Mouse (Mus musculus) left cerebral cortex, postnatal 10 days (tissue): ENCODE results near the gene Srp72. TPM values are rescaled to one million over a fixed set of nuclear protein-coding genes. Genes with fewer than 3 reads are reported as not detected.
A peak's percentile ranks its signal among the peaks of the same experiment; 100 is the strongest.

Experiments
- DNase-seq, 2 experiments: peaks; one replicate each; pipeline ENCODE4 v3.0.0; 2021 to 2022; ENCODE audit warnings: low spot score in 2 of 2, mixed read lengths in 1 of 2; ENCODE audit errors: extremely low spot score in 1 of 2
- intact Hi-C: fragments of 180-260 bp; cut with DNase I; formaldehyde crosslinking; loops from one replicate; pipeline ENCODE4 v1.15.1; 2025
- total RNA-seq, 2 experiments: library from RNA; stranded (reverse); gene quantifications; 2 replicates each; pipeline ENCODE4 v1.2.3; 2021

Srp72 gene
- total RNA-seq = 100 to 1,000 TPM; 121 to 126 TPM

DNA sequence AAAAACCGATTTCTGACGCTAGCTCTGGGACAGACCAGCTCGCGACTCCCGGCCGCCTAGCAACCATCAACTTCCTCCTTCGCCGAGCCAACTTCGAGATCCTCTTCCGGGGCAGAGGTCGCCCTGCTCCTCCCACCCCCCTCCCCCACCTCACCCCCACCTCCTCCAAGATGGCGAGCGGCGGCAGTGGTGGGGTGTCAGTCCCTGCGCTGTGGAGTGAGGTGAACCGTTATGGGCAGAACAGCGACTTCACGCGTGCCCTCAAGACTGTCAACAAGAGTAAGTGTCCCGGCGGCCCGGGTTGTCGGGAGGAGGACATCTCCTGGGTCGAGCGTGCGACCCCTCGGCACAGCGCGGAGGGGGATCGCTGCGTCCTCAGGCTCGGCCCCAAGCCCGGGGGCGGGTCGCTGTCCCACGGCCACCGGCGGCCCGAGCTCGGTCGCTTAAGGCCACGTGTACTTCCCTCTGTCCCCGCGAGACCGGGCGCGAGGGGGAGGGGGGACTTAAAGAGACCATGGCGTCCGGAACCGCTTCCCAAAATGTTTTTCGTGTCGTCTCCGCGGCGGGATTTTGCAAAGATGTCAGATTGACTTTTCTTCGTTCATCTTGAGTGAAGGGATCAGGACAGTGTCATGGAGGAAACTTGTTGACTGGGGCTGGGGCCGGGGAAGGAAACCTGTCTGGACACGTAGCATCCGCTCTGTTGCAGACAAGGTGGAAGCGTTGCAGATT lies at the start of gene Srp72:
TSS of gene Srp72 (plus strand) at position 130 of the 732 bp plus-strand sequence.
- DNase-seq = peak; percentile 86 to 92
- intact Hi-C loops = no loop called here

DNA sequence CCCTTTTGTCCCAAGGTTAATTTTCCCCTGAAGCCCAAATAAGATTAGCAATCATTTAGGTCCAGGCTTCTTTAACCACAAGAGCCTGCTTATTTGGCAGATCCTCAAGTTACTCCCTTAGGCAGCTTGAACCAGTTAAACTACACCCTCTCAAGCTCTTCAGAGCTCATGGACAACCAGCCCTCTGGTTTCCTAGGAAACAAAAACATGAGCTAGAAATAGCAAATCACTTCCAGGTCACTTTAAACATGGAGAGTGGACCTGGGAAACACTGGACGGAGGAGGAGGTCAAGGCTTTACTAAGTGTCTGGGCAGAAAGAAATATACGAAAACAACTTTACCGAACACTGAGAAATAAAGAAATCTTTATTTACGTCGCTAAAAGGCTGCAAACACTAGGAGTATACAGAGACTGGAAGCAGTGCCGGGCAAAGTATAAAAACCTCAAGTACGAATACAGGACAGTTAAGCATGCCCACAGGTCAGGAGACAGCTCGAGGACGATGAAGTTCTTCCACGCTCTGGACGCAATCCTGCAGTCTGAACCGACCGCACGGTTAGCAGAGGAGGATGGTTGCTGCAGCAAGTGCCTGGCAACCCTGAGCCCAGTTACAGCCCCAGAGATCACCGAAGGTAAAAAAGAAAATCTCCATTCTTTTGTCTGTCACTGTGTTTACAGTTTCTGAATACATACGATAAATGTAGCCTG lies 46.2 kb upstream of the Srp72 start:
- DNase-seq = no peak

DNA sequence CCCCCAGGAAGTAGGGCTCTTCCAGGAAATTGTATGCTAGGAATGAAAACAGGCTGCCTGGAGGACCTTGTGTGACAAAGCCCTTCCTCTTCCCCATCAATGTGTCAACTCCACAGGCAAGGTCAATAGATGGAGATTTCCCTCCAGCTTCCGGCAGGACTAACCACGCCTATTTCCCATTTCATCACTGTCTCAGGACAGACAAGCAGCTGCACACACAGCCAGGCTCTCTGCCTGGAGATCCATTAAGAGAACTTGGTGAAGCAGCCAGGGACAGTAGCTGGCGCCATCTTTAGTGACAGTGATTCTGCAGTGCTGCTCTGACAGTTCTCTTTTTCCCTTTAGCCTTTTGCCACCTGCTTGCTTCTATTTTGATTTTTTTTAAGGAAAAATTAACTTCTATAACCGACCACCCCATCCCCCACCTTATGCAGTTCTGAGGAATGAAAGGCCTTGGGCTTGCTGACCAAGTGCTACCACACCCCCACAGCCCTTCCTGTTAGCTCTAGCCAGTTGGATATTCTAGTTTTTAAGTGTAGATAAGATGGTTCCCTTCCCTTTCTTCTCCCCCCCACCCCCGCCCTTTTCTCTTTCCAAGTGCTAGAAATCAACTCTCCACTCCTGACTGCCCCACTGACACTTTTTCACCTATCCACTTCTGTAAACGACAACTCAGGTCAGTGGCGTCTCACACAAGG lies 45.2 kb upstream of the Srp72 start:
- intact Hi-C loops = no loop called here

More for the DNA sequence above, 46.2 kb upstream of the Srp72 start:
- intact Hi-C loops = no loop called here

DNA sequence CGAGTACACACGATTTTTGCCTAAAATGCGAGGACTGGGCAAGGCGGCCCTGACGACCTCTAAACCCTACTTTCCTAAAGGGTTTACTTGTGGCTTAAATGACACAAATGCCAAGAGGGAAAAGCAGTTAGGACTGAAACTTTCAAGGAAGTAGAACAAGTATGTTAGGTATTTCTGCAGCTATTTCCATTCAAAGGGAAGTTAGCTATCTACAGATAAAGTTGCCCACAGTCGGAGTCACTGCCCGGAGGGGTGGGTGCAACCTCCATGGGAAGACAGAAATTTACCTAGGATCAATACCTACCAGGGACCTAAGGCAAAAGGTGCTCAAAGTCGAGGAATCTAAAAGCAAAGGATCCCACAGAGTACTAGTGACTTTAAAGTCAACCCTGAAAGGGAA lies 34.8 kb upstream of the Srp72 start:
- intact Hi-C loops = no loop called here
- DNase-seq = no peak

More for the DNA sequence above, 45.2 kb upstream of the Srp72 start:
- DNase-seq = no peak

DNA sequence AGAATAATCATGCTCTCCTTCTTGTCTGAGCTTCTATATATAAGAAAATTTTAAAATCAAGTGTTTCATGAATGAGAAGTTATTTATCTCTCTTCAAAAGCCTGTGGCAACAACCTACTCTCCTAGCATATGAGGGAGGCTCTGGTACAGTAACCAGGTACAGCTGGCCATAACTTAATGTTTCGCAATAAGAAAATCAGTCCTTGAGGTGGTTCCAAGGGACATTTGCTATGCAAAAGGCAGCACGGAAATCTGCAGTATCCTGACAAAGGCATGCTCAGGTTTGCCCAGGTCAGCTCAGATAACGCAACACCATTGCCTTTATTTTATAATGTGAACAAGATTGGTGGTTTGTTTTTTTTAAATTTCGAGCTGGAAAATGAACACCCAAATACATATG lies 32.5 kb upstream of the Srp72 start:
- no peak for DNase-seq
- intact Hi-C loops = no loop called here

DNA sequence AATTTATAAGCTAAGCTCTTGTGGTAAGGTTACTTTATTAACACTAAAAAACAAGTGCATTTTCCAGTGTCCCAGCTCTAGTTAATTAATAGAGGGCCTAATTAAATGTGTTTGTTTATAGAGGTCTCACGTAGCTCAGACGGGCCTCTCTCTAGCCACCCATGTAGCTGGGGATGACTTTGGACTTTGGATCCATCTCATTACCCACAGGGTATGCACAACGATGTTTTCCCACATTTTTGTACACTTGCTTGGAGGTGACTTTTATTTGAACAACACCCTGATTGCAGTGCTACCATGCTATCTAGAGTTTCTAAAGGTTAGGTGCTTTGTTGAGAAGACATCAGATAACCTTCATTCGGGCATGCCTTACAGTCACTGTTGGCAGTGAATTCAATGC lies 32.0 kb upstream of the Srp72 start:
- intact Hi-C loops = no loop called here

DNA sequence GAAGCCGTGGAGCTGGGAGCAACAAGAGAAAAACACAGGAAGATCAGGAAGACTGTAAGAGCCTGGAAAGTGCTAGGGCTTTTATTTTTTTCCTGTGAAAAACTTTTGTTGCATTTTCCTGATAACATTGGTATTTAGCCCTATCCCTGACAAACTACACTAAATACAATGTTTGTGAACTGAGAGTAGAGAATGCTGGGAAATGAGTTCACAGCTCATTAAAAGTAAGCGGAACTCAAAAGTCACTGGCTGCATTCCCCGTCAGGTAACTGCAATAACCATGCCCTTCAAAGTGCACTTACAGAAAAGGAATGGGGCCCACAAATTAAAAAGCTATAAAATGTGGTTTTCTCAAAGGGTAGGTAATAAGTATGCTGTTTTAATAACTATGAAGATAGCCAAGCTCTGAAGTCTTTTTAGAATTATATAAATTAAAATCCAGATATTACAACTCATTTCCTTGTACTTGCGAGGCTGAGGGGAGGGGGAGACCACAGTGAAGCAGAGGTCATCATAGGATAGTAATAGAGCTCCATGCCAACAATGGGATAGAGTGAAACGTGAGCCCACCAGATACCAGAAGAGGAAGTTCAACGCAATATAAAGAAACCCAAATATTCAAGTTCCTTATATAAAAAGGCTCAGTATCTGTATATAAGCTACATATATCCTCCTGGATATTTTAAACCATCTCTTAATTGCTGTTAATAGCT lies 29.4 kb upstream of the Srp72 start:
- intact Hi-C loops = no loop called here
- DNase-seq = no peak

More for the DNA sequence above, 32.0 kb upstream of the Srp72 start:
- no peak for DNase-seq

DNA sequence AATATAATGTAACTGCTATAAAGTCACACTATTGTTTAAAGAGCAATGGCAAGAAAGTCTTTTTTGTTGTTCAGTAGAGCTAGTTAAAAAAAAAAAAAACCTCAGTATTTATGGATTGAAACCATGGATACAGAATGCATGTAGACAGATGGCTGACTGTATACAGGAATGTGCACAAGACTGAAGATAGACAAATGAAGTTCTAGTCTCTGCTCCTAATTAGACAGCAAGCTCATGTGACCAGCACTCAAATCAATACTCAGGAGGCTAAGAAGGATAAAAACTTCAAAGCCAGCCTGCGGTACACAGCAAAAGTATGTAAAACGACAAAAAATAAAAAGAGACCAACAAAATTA lies 28.8 kb upstream of the Srp72 start:
- no peak for DNase-seq
- intact Hi-C loops = no loop called here

DNA sequence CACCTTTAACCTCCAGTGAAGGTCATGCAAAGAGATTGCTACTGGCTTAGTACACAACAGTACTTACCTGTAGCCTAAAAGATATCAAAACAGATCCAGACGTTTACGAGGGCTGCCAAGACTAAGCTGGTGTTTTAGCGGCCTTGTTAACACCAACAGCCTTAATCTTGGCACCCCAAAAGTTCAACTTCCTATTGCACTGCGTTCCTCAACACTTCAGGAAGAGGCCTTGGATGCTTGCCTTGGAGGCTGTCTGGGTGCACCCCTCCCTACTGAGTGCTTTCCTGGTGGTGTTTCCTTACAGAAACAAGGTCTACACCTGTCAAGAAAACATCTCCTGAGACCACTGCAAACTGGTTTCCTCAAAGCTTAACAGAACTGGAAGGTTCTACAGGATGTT lies 27.3 kb upstream of the Srp72 start:
- intact Hi-C loops = no loop called here
- DNase-seq = no peak

DNA sequence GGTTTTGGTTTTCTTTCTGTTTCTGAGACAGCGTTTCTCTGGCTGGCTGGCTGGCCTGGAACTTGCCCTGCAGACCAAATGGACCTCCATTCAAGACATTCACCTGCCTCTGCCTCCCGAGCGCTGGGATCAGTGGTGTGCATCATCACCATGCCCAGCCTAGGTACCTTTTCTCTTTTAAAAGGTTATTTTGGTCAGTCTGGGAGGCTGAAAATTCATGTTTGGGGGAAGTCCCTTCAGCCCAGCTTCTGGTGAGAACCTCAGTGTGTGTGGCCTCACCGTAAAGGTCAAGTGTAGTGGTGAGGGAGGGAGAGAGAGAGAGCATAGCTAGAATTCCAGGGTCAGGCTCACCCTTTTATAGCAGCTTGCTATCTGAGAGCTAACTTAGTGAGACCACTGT lies 26.7 kb upstream of the Srp72 start:
- intact Hi-C loops = no loop called here
- DNase-seq = no peak

DNA sequence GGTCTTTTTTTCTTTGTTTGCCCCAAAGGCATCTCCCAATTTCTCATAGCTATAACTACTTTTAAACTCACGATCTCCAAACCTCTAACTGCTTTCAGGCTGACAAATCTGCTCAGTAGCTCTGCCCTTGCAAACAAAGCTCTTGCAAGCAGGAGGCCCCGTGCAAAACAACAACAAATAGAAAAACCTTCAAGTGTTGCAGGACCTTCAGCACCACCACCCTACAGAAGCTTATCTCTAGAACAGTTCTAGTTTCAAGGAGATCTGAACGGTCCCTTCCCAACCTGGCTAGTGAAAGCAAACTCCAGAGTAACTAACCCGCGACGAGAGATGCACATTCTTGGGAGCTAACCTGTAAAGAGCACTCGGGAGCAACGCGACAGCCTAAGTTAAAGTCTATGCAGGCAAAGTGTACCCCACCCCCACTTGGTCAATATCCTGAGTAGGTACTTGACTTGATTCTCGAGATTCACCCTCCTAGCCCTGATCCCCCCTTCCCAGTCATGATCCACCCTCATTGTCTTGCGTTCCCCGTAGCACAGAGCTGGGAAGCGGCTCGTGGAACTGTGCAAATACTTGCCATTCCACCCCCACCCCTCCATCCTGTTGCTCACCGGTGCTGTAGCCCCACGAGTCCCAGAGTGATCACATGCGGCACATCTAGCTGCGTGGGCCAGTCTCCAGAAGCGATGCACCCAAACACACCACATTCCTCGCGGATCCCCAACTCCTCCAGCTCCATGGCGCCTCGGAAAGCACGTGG lies 24.0 kb upstream of the Srp72 start:
- intact Hi-C loops = loop anchor here (2.0 kb wide), 1 partner anchor 42 kb away; no protein-coding TSS in a partner anchor
- peak in 1 of 2 experiments; percentile 27 for DNase-seq

DNA sequence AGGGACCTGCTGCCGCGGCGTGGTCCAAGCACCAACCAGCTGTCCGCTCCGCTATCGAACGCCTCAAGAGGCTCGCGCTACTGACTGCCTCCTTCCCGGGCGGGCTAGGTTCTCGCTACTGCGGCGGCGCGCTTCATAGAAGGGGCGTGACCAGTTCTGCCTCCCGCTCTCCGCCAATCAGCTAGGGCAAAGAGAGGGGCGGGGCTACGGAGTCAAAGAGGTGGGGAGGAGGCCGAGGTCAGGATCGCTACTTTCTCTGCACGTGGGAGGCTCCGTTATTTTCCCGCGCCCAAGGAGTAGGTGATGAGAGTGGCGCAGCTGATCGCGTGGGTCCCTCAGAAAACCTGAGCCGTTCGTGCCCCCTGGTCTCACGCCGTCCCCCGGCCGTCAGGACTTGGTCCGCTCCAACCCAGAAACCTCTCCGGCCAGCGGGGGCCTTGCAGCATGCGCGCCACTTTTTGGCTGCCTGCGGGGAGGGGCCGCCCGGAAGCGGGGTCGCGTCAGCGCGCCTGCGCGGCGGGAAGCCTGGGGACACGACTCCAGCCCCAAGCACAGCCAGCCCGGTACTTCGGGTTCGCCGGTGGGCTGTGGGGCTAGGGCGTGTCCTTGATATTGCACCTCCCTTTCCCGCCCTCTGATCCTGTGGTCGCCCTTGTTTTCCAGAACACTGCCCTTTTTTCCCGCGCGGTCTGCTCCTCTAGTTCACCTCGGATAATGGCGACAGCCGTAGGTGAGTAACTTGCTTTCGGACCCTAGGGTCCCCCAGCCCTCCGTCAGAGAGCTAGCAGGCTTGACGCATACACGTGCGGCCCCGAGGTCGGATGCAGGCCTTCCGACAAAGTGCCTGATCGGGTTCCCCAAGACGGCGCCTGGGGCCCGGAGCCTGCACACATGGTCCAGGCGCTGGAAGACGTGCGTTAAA lies 23.1 kb upstream of the Srp72 start, which contains the start of the genes Paics and Ppat:
TSS of gene Paics (plus strand) at position 202 of the 922 bp plus-strand sequence.
TSS of gene Ppat (minus strand) at position 473 of the 922 bp plus-strand sequence.
- intact Hi-C loops = loop anchor here (2.0 kb wide), 1 partner anchor 43 kb away; no protein-coding TSS in a partner anchor
- peak; percentile 96 to 100 for DNase-seq

DNA sequence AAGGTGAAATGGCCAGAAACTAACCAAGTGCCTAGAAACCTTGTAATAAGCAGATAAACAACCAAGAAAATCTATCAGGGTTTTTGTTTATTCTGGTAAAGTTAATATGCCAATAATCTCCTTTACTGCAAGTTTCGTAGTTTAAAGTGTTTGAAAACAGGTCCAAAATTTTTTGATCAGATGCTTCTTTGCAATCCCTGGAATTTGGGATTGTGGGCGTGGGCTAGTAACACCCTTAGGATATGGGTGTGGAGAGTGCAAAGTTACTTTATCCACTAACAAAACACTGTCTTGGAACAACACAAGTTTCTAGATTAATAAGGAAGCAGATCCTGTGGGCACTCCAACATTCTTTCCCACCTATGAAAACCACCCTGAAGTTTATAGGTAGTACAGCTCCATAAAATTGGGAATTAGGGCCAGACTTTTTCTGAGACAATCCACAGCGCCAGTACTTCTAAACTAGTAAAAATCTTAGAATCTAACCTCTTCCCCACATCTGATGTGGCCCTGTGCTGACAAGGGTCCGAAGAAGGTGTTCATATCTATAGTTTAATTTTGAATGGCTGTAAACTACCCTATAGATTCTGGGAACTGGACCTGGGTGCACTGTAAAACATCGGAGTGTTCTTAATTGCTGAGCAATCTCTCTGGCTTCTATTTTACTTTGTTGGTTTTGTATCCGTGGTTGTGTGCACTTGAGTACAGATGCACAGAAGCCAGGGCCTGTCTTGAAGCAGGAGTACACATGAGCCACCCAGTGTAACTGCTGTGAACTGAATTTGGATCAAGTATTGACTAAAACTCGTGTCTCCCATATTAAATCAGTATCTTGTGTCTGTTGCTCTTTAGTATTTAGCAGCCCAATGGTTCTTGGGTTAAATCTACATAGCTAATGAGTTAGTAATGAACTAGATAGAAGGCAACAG lies 22.1 kb upstream of the Srp72 start:
- intact Hi-C loops = no loop called here

DNA sequence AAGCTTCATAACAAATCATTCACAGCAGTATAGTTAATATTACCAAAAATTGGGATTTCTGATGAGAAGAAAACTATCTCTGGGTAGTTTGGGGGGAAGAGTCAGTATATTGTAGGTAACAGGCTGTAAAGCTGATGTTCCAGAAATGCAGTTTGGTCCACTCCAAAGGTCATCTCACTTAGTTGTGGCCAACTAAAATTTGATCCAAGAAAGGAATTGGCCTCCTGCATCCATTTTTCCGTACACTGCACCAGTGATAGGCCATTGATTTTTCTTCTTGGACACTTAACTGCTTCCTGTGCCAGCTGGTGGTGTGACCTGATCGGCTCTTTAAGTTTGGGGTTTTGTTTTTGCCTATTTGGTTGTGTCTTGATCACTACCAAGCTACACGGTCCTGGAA lies 20.7 kb upstream of the Srp72 start:
- intact Hi-C loops = no loop called here
- DNase-seq = no peak

More for the DNA sequence above, 22.1 kb upstream of the Srp72 start:
- DNase-seq = no peak

DNA sequence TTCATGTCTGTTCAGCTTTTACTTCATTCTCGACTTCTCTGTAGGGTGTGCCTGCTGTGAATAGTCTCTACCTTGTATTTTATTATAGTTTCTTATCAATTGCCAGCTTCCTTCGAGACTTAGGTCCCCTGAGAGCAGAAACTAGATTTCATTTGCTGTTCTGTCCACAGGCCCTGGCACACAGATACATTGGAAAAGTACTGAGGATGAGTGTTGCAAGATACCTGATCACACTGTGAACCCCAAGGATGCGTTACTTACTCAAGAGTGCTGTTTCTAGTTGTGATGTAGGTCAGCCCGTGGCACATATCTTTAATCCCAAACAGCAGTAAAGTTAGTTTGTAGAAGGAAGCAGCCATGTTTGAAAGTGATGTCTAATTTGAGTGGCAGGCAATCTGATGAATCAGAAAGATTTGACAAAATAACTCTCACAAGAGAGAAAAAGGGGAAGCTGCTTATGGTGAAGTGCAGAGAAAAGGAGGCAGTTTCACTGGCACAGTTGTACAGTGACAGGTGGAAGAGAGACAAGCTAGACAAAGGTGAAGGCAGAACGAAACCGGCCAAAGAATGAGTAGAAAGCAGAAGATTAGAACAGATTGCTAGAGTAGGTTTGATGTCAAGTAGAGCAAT lies 20.1 kb upstream of the Srp72 start:
- DNase-seq = no peak
- intact Hi-C loops = no loop called here

DNA sequence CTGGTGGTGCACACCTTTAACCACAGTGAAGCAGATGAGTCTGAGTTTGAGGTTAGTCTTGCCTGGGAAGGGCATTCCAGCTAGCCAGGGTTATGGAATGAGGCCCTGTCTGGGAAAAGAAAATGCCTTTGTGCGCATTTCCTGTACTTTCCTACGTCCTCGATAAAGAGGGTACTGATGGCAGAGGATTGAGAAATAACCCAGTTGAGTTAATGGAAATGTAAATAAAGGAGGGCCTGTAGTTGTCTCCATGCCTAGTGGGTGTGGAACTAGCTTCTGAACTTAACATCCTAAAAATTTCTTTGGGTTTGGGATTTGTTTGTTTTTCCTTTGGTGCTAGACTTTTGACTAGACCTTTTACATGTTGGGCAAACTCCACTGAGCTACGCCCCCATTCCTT lies 19.0 kb upstream of the Srp72 start:
- no peak for DNase-seq
- intact Hi-C loops = no loop called here
